Mouse (Mus musculus) bone marrow macrophage, adult 2 months (primary cell): ENCODE measurements at regions not wholly inside any gene's neighbourhood (a gene's known extent, or its start where the extent isn't known, plus 50 kb on each side); places are given as distances from the start of the nearest gene placed in this dataset.

Experiments
- CTCF ChIP-seq: IDR thresholded peaks from 2 replicates; pipeline ENCODE4 v1.5.1; 2012; ENCODE audit warnings: low read depth, mild to moderate bottlenecking, low read length, moderate library complexity
- POLR2A ChIP-seq: IDR thresholded peaks from 2 replicates; pipeline ENCODE4 v1.6.1; 2012; ENCODE audit warnings: mild to moderate bottlenecking, low read depth, low read length, borderline replicate concordance

- TF ChIP-seq POLR2A (no peak), CTCF (no peak)
These were observed 264.4 kb downstream of the Btg1 start for GRCm38 (mm10) chr10:96881212-96881611.
